Mouse (Mus musculus) gastrocnemius, adult 2 months (tissue): Measurements from ENCODE around the gene Selenom. TPM values are rescaled to one million over a fixed set of nuclear protein-coding genes. Genes with fewer than 3 reads are reported as not detected.

Experiments
- DNase-seq: peaks from one replicate; pipeline ENCODE4 v3.0.0; 2022
- H3K27ac ChIP-seq: fragments of 200-600 bp; 2 replicates; pipeline ENCODE4 v1.8.1; 2022; ENCODE audit warnings: mild to moderate bottlenecking
- H3K4me3 ChIP-seq: fragments of 200-600 bp; 2 replicates; pipeline ENCODE4 v1.8.1; 2022; ENCODE audit warnings: mild to moderate bottlenecking, moderate library complexity
- CTCF ChIP-seq: fragments of 200-600 bp; IDR thresholded peaks from 2 replicates; pipeline ENCODE4 v1.8.1; 2022; ENCODE audit warnings: antibody characterized with exemption, mild to moderate bottlenecking, moderate library complexity
- intact Hi-C: fragments of 180-260 bp; cut with DNase I; formaldehyde crosslinking; loops from one replicate; pipeline ENCODE4 v1.15.1; 2025
- total RNA-seq, 2 experiments: library from RNA; stranded (reverse); gene quantifications; 2 replicates each; pipeline ENCODE4 v1.2.3; 2021

Gene Selenom
- total RNA-seq, 2 experiments from 2014 or later: 11.6 to 17.5 TPM

- TF ChIP-seq CTCF: no peak
- Histone ChIP-seq H3K27ac (peak overlapping the region; percentile 91), H3K4me3 (peak overlapping the region; percentile 75)
- peak; percentile 64 for DNase-seq
- intact Hi-C loops: no loop called here
Observed at GRCm38 (mm10) chr11:3526207-3526606, 11.7 kb downstream of the Selenom start.

GRCm38 (mm10) chr11:3526979-3527738 is 12.7 kb downstream of the Selenom start:
- peak overlapping the region; percentile 91 for H3K27ac ChIP-seq
- peak; percentile 92 for DNase-seq
- H3K4me3 ChIP-seq: peak overlapping the region; percentile 75
- intact Hi-C loops: no loop called here
- no peak for TF ChIP-seq CTCF

- peak; percentile 91 for DNase-seq
- intact Hi-C loops: no loop called here
- H3K4me3 ChIP-seq: peak overlapping the region; percentile 75
- peak overlapping the region; percentile 91 for H3K27ac ChIP-seq
- no peak for TF ChIP-seq CTCF
Observed at GRCm38 (mm10) chr11:3527766-3528165, 13.3 kb downstream of the Selenom start.

- Histone ChIP-seq H3K4me3 (peak overlapping the region; percentile 75), H3K27ac (peak overlapping the region; percentile 91)
- DNase-seq: peak; percentile 24
- TF ChIP-seq CTCF: no peak
- intact Hi-C loops: no loop called here
Observed at GRCm38 (mm10) chr11:3528208-3528607, 13.7 kb downstream of the Selenom start.

GRCm38 (mm10) chr11:3529476-3530252 is 15.2 kb downstream of the Selenom start:
- TF ChIP-seq CTCF: no peak
- peak; percentile 44 for DNase-seq
- peak overlapping the region; percentile 91 for H3K27ac ChIP-seq
- H3K4me3 ChIP-seq: no peak overlapping the region
- intact Hi-C loops: no loop called here

- peak; percentile 19 for DNase-seq
- Histone ChIP-seq H3K4me3 (peak overlapping the region; percentile 18; the same call in 1 of the 2 replicates), H3K27ac (peak overlapping the region; percentile 43; the same call in 1 of the 2 replicates)
- intact Hi-C loops: no loop called here
- no peak for TF ChIP-seq CTCF
Observed at GRCm38 (mm10) chr11:3530731-3531130, 16.2 kb downstream of the Selenom start.

GRCm38 (mm10) chr11:3531634-3532033 is 17.1 kb downstream of the Selenom start:
- TF ChIP-seq CTCF: peak; percentile 54
- intact Hi-C loops: no loop called here
- peak; percentile 33 for DNase-seq
- Histone ChIP-seq H3K4me3 (peak overlapping the region; percentile 18; the same call in 1 of the 2 replicates), H3K27ac (peak overlapping the region; percentile 43)

GRCm38 (mm10) chr11:3532101-3532931 is 17.8 kb downstream of the Selenom start:
- peak; percentile 24 for DNase-seq
- intact Hi-C loops: no loop called here

GRCm38 (mm10) chr11:3533406-3533932 is 19.0 kb downstream of the Selenom start:
- intact Hi-C loops: no loop called here
- DNase-seq: peak; percentile 19
- Histone ChIP-seq H3K27ac (peak overlapping the region; percentile 93), H3K4me3 (peak overlapping the region; percentile 35)
- no peak for TF ChIP-seq CTCF

More at GRCm38 (mm10) chr11:3532101-3532931, 17.8 kb downstream of the Selenom start:
- TF ChIP-seq CTCF: no peak
- Histone ChIP-seq H3K4me3 (peak overlapping the region; percentile 35), H3K27ac (peak overlapping the region; percentile 9; the same call in 1 of the 2 replicates)

GRCm38 (mm10) chr11:3534956-3535355 is 20.5 kb downstream of the Selenom start:
- TF ChIP-seq CTCF: no peak
- Histone ChIP-seq H3K4me3 (peak overlapping the region; percentile 71), H3K27ac (peak overlapping the region; percentile 93)
- DNase-seq: peak; percentile 20
- intact Hi-C loops: loop anchor here (1.0 to 5.0 kb wide), 4 partner anchors 37 to 251 kb away; partner anchors contain the start of gene Morc2a

- Histone ChIP-seq H3K4me3 (peak overlapping the region; percentile 71), H3K27ac (peak overlapping the region; percentile 93)
- intact Hi-C loops: loop anchor here (1.0 to 5.0 kb wide), 4 partner anchors 37 to 251 kb away; partner anchors contain the start of gene Morc2a
- peak; percentile 98 for DNase-seq
- TF ChIP-seq CTCF: no peak; the same call in 1 of the 2 replicates
Observed at GRCm38 (mm10) chr11:3535406-3535986, 21.0 kb downstream of the Selenom start.
